Mouse (Mus musculus): ENCODE results near the gene Gal3st2c.

- TF ChIP-seq CTCF (IDR thresholded peaks at IDR 0.05; ENCODE audit: control insufficient read depth, insufficient read depth, insufficient read length), result no peak
- TF ChIP-seq CEBPB (IDR thresholded peaks at IDR 0.05; ENCODE audit: low read depth), result no peak
- no peak for TF ChIP-seq MAX (IDR thresholded peaks at IDR 0.05)
- TF ChIP-seq USF1 (IDR thresholded peaks at IDR 0.05; ENCODE audit: low read depth), result no peak
- TF ChIP-seq FOSL1 (IDR thresholded peaks at IDR 0.05; ENCODE audit: insufficient read depth, low read length, poor library complexity, severe bottlenecking), result no peak
- TF ChIP-seq MYOD1 (IDR thresholded peaks at IDR 0.05; ENCODE audit: control insufficient read depth, insufficient read length, low read depth), result no peak
These were observed 56.2 kb downstream of the Gal3st2c start for GRCm38 (mm10) chr1:94046544-94046943.

All from C2C12 (cell line).